27 mouse cellular contexts compared by ENCODE assay signal in the genomic region with DNA sequence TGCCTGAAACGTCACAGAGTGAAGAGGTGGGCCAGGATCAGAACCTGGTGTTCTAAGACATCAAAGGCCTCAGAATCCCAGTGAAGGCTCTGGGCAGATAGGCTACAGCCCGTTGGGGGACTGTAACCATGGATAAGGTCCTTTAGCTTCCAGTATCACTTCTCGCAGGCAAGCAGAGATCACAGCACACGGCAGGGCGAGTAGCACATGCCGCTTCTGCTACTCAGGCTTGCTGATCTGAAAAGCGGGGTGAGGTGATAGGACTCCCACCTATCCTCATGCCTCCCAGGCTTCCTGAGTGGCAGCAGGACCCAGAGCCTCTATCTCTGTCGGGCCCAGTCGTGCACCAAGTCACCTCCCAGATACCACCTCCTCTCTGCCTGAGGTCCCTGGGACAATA. TPM values are rescaled to one million over a fixed set of nuclear protein-coding genes. Genes with fewer than 3 reads are reported as not detected.
"Had no signal": no experiment of that assay in that cellular context is flagged by ENCODE, and none has a peak within 500 bp of the region (broad histone marks: within the 10 kb centered on the region; RNA-seq: fewer than 3 reads in every experiment).

No protein-coding gene starts in this region.

- H3K9ac ChIP-seq: heart, embryonic 13.5 days; heart, embryonic 15.5 days; hindbrain, embryonic 13.5 days; hindbrain, embryonic 15.5 days; kidney, embryonic 15.5 days; limb, embryonic 12.5 days had no signal

- H3K4me3 ChIP-seq: heart, adult 2 months; heart, embryonic 13.5 days; heart, embryonic 15.5 days; hindbrain, embryonic 13.5 days; hindbrain, embryonic 15.5 days; kidney, embryonic 15.5 days; left cerebral cortex, adult 2 months; limb, embryonic 10.5 days; limb, embryonic 12.5 days had no signal

- H3K27me3 ChIP-seq: heart, embryonic 13.5 days; heart, embryonic 15.5 days; hindbrain, embryonic 13.5 days; hindbrain, embryonic 15.5 days; kidney, embryonic 15.5 days; limb, embryonic 12.5 days had no signal

- H3K27ac ChIP-seq: heart, adult 2 months; heart, embryonic 13.5 days; heart, embryonic 15.5 days; hindbrain, embryonic 13.5 days; hindbrain, embryonic 15.5 days; hindbrain, postnatal 0 days; kidney, embryonic 15.5 days; kidney, postnatal 0 days; left cerebral cortex, adult 2 months; limb, embryonic 10.5 days; limb, embryonic 12.5 days had no signal

- DNase-seq: gastrocnemius, postnatal 14 days; gastrocnemius, postnatal 36 days; heart, adult 11 months; heart, adult 2 months; heart, postnatal 14 days; heart, postnatal 36 days; kidney, adult 11 months; kidney, adult 2 months; kidney, adult 9 months; kidney, postnatal 14 days; kidney, postnatal 36 days; layer of hippocampus, adult 9-11 months had no signal

- H3K36me3 ChIP-seq: heart, embryonic 15.5 days had no signal

- ATAC-seq: forebrain, embryonic 16.5 days; hindbrain, postnatal 0 days; intestine, embryonic 16.5 days had no signal

- H3K4me1 ChIP-seq: hindbrain, embryonic 15.5 days; limb, embryonic 12.5 days had no signal

- H3K4me2 ChIP-seq: heart, embryonic 11.5 days; heart, embryonic 13.5 days; heart, embryonic 15.5 days; hindbrain, embryonic 13.5 days; hindbrain, embryonic 15.5 days; kidney, embryonic 15.5 days; limb, embryonic 12.5 days had no signal

- H3K9me3 ChIP-seq: heart, embryonic 13.5 days; heart, embryonic 15.5 days; hindbrain, embryonic 13.5 days; hindbrain, embryonic 15.5 days; kidney, embryonic 15.5 days; limb, embryonic 10.5 days; limb, embryonic 12.5 days had no signal

RNA-seq across cellular contexts. Expression of a gene that starts 16.9 kb away (rescaled TPM):
- total RNA-seq: gastrocnemius, adult 8-10 months; gastrocnemius, postnatal 14 days; gastrocnemius, postnatal 36 days; heart, adult 2 months; heart, postnatal 36 days had no signal
- polyA plus RNA-seq: heart, postnatal 0 days had no signal
